Mouse (Mus musculus) lung, embryonic 14.5 days (tissue): ENCODE measurements around the gene Fer1l4. TPM values are rescaled to one million over a fixed set of nuclear protein-coding genes. Genes with fewer than 3 reads are reported as not detected.

ENCODE experiments used
- ATAC-seq: fragments of 200-750 bp; cut with Nextera tagmentation; 2 replicates; pipeline ENCODE4 v1.8.0; 2017; ENCODE audit warnings: mild to moderate bottlenecking, moderate TSS enrichment, moderate library complexity; ENCODE audit not compliant: insufficient read depth
- DNase-seq: peaks from one replicate; pipeline ENCODE4 v3.0.0-alpha.2; 2015
- H3K27ac ChIP-seq: fragments of 300-500 bp; sonication (generic); 2 replicates; pipeline ENCODE4 v1.5.1; 2014; ENCODE audit warnings: low read depth, mild to moderate bottlenecking, moderate library complexity
- H3K27me3 ChIP-seq: fragments of 300-500 bp; sonication (generic); 2 replicates; pipeline ENCODE4 v1.6.1; 2014; ENCODE audit warnings: low read length, control low read depth; ENCODE audit not compliant: insufficient read depth
- H3K36me3 ChIP-seq: fragments of 300-500 bp; sonication (generic); 2 replicates; pipeline ENCODE4 v1.6.1; 2014; ENCODE audit warnings: control low read depth; ENCODE audit not compliant: insufficient read depth
- H3K4me1 ChIP-seq: fragments of 300-500 bp; sonication (generic); 2 replicates; pipeline ENCODE4 v1.6.1; 2014; ENCODE audit warnings: antibody characterized with exemption, control low read depth; ENCODE audit not compliant: insufficient read depth
- H3K4me2 ChIP-seq: fragments of 300-500 bp; sonication (generic); 2 replicates; pipeline ENCODE4 v1.6.1; 2014; ENCODE audit warnings: mild to moderate bottlenecking
- H3K4me3 ChIP-seq: fragments of 300-500 bp; sonication (generic); 2 replicates; pipeline ENCODE4 v1.5.1; 2014; ENCODE audit warnings: low read depth, low read length
- H3K9ac ChIP-seq: fragments of 300-500 bp; sonication (generic); 2 replicates; pipeline ENCODE4 v1.6.1; 2014
- H3K9me3 ChIP-seq: fragments of 300-500 bp; sonication (generic); 2 replicates; pipeline ENCODE4 v1.6.1; 2016; ENCODE audit warnings: low read depth, low read length, control low read depth
- CTCF ChIP-seq: IDR thresholded peaks from 2 replicates; pipeline ENCODE4 v1.5.1; 2016; ENCODE audit warnings: antibody characterized with exemption, low read depth
- WGBS: fragments of 180-500 bp; shearing (Covaris S2); extraction: QIAGEN DNeasy Blood & Tissue Kit; methylation state at CpG from one replicate; pipeline ENCODE4 v1.1.7; 2014; 5-methylcytosine and 5-hydroxymethylcytosine counted together
- polyA plus RNA-seq: library from polyadenylated mRNA; unstranded; fragments of >200 nt; fragmentation: Nextera tagmentation; extraction: Ambion mirVana; gene quantifications from 2 replicates; pipeline ENCODE4 v1.2.1, GENCODE M21; 2014

The Fer1l4 gene
- polyA plus RNA-seq, result not detected in 2 replicates

- DNase-seq (no peak), ATAC-seq (no peak)
- Histone ChIP-seq H3K27ac (no peak within 1 kb of the TSS), H3K9ac (no peak within 1 kb of the TSS), H3K9me3 (no peaks in the 10 kb centered on the region), H3K4me1 (no peaks in the 10 kb centered on the region), H3K4me3 (no peak within 1 kb of the TSS), H3K36me3 (no peaks in the 10 kb centered on the region), H3K4me2 (no peak within 1 kb of the TSS), H3K27me3 (no peaks in the 10 kb centered on the region)
- no peak for TF ChIP-seq CTCF
- 63% methylated on average over 9 of the region's 9 CpGs for WGBS
Measured at GRCm38 (mm10) chr2:156052816-156053215, at the start of gene Fer1l4. Gene Fer1l4, minus strand, starts transcription at chr2:156052947.

DNA sequence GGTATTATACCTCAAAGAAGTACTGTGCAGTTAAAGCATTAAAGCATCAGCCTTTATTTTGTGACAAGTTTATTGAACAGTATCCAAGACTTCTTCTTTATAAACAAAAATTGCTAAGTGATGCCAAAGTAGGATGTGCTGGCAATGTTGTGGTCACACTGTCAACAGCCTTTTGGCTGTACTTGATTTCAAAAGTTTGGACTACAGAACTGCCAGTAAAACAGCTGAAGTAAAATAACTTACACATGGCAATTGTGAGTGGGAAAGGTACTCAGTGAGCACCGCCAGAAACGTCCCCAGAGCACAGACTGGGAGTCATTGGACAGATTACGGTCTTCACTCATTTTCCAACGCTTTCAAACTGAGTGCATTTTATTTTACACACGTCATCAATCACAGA lies 39.2 kb upstream of the Fer1l4 start:
- Histone ChIP-seq H3K4me1 (no peaks in the 10 kb centered on the region), H3K9ac (no peak overlapping the region), H3K27me3 (no peaks in the 10 kb centered on the region), H3K36me3 (peaks cover 43% of the 10 kb centered on the region), H3K4me3 (no peak overlapping the region), H3K27ac (no peak overlapping the region), H3K9me3 (no peaks in the 10 kb centered on the region), H3K4me2 (no peak overlapping the region)
- DNase-seq (peak; percentile 72), ATAC-seq (0 out of 2 replicates have a peak, but pooled peaks have one; percentile 44)
- WGBS, result 54% methylated on average over 5 of the region's 5 CpGs
- TF ChIP-seq CTCF, result no peak

DNA sequence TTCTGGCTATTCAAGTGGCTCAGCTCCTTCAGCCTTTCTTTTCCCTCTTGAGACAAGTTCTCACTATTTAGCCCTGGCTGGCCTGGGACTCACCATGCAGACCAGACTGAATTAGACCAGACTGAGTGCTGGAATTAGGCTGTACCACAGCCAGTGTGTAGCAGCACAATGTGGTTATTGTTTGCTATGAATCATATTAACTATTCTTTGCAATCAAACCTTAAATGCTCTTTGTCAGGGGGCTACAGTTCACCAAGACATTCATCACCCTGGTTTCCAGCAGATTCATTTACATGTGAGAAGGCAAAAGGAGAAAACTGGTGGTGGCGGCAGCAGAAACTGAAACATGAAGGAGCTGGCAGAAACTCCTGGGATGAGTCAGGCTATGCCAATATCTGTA lies 37.1 kb upstream of the Fer1l4 start:
- no peak overlapping the region for H3K9ac ChIP-seq
- TF ChIP-seq CTCF, result no peak
- H3K27me3 ChIP-seq, result no peaks in the 10 kb centered on the region
- peaks cover 22% of the 10 kb centered on the region for H3K36me3 ChIP-seq
- 97% methylated on average over 1 of the region's 1 CpGs for WGBS
- no peak overlapping the region for H3K4me2 ChIP-seq
- no peaks in the 10 kb centered on the region for H3K9me3 ChIP-seq
- H3K4me1 ChIP-seq, result no peaks in the 10 kb centered on the region
- no peak overlapping the region for H3K4me3 ChIP-seq
- H3K27ac ChIP-seq, result no peak overlapping the region
- no peak for ATAC-seq
- DNase-seq, result no peak

DNA sequence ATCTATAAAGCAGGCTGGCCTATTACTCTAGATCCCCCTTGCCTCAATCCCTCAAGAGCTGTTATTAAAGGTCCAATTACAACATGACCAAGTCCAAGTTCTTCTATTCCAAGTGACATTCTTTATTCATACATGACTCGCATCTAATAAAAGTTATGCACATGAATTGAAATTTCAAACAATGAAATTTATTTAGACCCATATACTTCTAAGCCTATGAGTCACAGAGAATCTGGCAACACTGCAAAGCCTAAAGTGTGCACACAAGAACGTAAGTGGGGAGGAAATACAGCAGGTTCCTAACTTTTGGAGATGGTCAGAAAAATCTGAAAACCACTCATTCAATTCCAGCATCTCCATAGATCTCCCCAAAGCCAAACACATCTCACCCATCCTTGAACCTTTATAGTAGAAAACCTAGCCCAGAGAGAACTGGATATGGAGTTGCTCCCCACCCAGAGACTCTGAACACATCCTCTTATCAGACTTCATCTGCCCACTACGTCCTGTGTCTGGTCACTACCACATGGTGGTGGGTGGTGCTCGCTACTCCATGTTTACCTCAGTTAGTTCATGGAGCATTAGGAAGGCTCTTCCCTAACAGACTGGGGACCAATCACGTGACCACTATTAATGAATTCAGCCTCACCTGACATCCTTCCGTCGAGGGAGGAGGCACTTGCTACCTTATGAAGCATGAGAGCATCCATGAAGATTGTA lies 34.8 kb upstream of the Fer1l4 start:
- 84% methylated on average over 7 of the region's 7 CpGs for WGBS
- no peaks in the 10 kb centered on the region for H3K9me3 ChIP-seq
- H3K27ac ChIP-seq, result no peak overlapping the region
- no peaks in the 10 kb centered on the region for H3K27me3 ChIP-seq
- no peak for TF ChIP-seq CTCF
- H3K4me1 ChIP-seq, result no peaks in the 10 kb centered on the region
- peaks cover 15% of the 10 kb centered on the region for H3K36me3 ChIP-seq
- H3K4me3 ChIP-seq, result no peak overlapping the region
- no peak for DNase-seq
- no peak overlapping the region for H3K4me2 ChIP-seq
- no peak overlapping the region for H3K9ac ChIP-seq
- ATAC-seq, result 0 out of 2 replicates have a peak, but pooled peaks have one; percentile 17

GRCm38 (mm10) chr2:156084541-156084940 lies 31.8 kb upstream of the Fer1l4 start:
- TF ChIP-seq CTCF, result no peak

GRCm38 (mm10) chr2:156080391-156080790 lies 27.6 kb upstream of the Fer1l4 start:
- no peak overlapping the region for H3K4me3 ChIP-seq
- no peaks in the 10 kb centered on the region for H3K4me1 ChIP-seq
- no peak overlapping the region for H3K9ac ChIP-seq
- DNase-seq, result no peak
- no peak overlapping the region for H3K4me2 ChIP-seq
- no peak for ATAC-seq
- H3K27me3 ChIP-seq, result no peaks in the 10 kb centered on the region
- H3K9me3 ChIP-seq, result no peaks in the 10 kb centered on the region
- WGBS, result 70% methylated on average over 7 of the region's 7 CpGs
- TF ChIP-seq CTCF, result no peak
- H3K36me3 ChIP-seq, result peaks cover 42% of the 10 kb centered on the region
- H3K27ac ChIP-seq, result no peak overlapping the region

More at GRCm38 (mm10) chr2:156084541-156084940, 31.8 kb upstream of the Fer1l4 start:
- H3K27ac ChIP-seq, result no peak overlapping the region
- H3K4me3 ChIP-seq, result no peak overlapping the region
- H3K4me2 ChIP-seq, result no peak overlapping the region
- DNase-seq (no peak), ATAC-seq (no peak)
- no peaks in the 10 kb centered on the region for H3K27me3 ChIP-seq
- no peaks in the 10 kb centered on the region for H3K4me1 ChIP-seq
- H3K9me3 ChIP-seq, result no peaks in the 10 kb centered on the region
- no peak overlapping the region for H3K9ac ChIP-seq
- H3K36me3 ChIP-seq, result peaks cover 2% of the 10 kb centered on the region
- WGBS, result 81% methylated on average over 3 of the region's 3 CpGs

- 35% methylated on average over 4 of the region's 4 CpGs for WGBS
- ATAC-seq (no peak), DNase-seq (no peak)
- no peak overlapping the region for H3K4me2 ChIP-seq
- H3K27ac ChIP-seq, result no peak overlapping the region
- no peak overlapping the region for H3K4me3 ChIP-seq
- no peaks in the 10 kb centered on the region for H3K4me1 ChIP-seq
- H3K27me3 ChIP-seq, result no peaks in the 10 kb centered on the region
- H3K36me3 ChIP-seq, result peaks cover 49% of the 10 kb centered on the region
- no peak overlapping the region for H3K9ac ChIP-seq
- no peak for TF ChIP-seq CTCF
- no peaks in the 10 kb centered on the region for H3K9me3 ChIP-seq
Measured at GRCm38 (mm10) chr2:156079674-156080073, 26.9 kb upstream of the Fer1l4 start.
